Mouse (Mus musculus): ENCODE data around the gene Gm10961.

The Gm10961 gene

GRCm38 (mm10) chr3:107630682-107631522 is at the start of gene Gm10961:
Gene Gm10961, plus strand, starts transcription at chr3:107631322.
- in situ Hi-C loops (cut with MboI, MseI) = no loop called here

- in situ Hi-C loops (cut with MboI, MseI) = no loop called here
These were observed 48.8 kb upstream of the Gm10961 start for GRCm38 (mm10) chr3:107582130-107582874.

DNA sequence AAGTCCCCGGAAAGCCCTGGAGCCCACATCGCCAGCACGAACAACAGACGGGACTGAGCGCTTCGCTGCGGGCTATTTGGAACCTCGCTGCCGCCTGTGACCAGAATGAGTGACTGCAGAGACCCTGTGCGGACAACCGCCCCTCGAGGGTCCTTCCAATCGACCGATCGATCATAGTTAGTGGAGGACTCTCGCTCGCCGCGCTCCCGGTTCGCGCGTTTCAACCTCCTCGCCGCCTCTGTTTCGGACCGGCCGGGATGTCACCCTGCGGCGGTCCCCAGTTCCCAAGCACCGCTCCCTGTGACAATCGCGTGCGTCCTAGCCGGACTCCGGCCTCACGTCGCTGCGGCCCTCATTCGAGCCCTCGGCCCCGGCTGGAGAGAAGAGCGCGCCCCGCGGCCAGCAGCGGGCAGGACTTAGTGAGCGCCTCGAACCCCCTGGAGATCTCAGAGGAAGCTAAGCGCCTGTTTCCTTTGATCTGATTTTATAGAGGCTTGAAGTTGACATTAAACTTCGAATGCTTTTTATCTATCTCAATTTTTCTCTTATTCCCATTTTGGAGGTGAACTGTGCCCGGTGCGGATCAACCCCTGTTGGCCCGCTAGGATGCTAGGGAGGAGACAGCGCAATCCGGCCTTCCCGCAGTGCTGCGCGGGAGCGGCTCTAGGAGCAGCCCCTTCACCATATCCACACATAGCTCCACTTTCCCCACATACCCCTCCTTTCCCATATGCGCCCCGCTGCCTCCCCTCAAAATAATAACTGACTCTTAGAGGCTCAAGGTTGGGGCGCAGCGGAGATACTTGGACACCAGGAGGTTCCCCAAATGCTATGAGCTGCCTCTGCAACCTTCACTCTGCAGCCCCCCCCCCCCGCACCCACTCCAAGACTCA is 48.0 kb upstream of the Gm10961 start:
- in situ Hi-C loops (cut with MboI, MseI) = no loop called here

DNA sequence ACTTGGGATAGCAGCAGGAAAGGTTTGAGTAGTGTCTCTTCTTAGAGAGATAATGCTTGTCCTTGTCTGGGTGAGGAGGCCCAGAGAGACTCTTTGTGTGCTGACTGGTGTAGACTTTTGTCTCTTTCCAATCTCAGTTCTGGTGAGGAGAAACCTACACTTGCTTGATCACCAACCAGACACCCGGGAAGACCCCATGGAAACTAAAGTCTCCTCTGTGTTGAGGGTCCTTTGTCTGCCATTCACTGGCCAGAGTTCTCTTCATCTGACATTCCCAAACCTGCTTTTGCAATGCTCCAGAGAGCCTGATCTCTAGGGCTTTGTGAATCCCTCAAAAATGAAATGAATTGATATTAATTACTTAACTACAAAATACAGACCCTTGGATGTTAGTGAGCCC is 47.2 kb upstream of the Gm10961 start:
- in situ Hi-C loops (cut with MboI, MseI) = no loop called here

DNA sequence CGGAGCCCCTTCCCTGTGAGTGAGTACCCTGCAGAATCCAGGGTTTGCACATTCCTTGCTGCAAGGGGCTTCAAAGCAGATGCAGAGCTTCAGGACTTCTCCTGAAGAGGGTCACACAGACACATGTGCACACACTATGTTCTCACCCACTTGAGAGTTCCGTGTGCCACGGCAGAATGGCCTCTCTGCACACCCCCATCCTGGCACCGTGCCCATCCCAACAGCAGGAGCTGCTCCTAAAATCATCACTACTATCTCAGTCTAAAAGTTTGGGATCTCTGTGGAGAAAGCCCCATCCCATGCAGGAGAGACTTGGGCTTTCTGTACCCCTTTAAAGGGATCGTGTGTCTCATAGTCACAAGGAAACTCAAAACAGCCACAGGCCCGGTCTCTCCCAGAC is 44.6 kb upstream of the Gm10961 start:
- in situ Hi-C loops (cut with MboI, MseI) = no loop called here

GRCm38 (mm10) chr3:107591612-107592011 is 39.5 kb upstream of the Gm10961 start:
- in situ Hi-C loops (cut with MboI, MseI) = no loop called here

DNA sequence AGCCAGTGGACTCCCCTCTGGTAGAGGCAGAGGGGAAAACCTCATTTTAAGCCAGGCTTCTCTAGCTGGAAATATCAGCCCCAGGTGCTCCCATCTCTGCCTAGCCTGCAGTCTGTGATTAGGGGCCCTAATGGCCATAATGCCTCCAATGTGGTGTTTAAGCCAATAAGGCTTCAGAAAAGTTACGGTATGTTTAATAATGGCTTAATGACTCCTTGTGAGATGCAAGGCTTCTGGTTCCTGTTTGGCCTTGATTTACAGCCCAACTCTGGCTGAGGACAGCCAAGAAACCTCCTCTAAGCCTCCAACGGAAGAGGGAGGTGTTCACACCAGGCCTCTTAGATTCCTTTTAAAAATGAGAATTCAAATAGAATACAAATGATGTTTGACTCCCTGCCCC is 37.5 kb upstream of the Gm10961 start:
- in situ Hi-C loops (cut with MboI, MseI) = no loop called here

- in situ Hi-C loops (cut with MboI, MseI) = no loop called here
These were observed 36.4 kb upstream of the Gm10961 start, which contains the start of gene Alx3 for GRCm38 (mm10) chr3:107594662-107595263. Gene Alx3, plus strand, starts transcription at chr3:107595031.

- in situ Hi-C loops (cut with MboI, MseI) = no loop called here
These were observed 35.7 kb upstream of the Gm10961 start for GRCm38 (mm10) chr3:107595264-107595937.

DNA sequence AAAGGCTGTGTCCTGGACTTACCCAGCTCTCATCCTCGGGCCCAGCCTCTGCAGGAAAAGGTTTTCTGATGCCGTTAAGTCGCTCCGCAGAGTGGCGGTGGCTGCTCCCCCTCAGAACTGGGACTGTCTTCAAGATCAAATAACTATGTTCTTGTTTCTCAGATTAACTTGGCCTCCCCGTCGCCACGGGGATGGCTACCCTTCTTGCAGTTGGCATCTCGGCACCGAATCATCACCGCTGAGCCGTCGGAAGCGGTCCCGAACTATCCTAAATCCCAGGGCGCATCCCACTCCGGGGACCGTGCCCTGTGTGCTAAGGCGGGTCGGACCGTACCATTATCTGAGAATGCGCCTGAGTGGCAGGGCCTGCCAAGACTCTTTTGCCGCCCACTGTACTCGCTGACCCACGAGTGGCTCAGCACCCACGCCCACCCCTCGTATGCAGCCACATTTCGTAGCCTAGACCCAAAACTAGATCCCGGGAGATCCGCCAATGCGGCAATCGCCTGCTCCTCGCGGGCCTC is 35.1 kb upstream of the Gm10961 start:
- in situ Hi-C loops (cut with MboI, MseI) = no loop called here

- in situ Hi-C loops (cut with MboI, MseI) = no loop called here
These were observed 34.6 kb upstream of the Gm10961 start for GRCm38 (mm10) chr3:107596559-107596958.

DNA sequence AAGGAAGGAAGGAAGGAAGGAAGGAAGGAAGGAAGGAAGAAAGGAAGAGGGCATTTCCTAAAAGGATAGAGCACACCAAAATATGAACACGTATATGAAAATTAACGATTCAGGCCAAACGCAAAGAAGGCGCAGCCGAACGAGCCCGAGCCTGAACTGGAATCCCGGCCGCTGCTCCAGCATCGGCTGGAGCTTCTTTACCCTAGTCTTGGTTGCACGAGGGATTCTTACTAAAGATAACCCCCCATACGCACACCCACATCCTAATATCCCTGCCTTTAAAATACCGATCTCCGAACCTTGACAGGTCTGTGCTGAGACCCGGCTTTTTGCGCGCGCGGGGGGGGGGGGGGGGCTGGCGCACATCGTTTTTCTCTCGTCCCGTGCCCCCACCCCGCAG is 34.0 kb upstream of the Gm10961 start:
- in situ Hi-C loops (cut with MboI, MseI) = no loop called here

GRCm38 (mm10) chr3:107597586-107598389 is 33.3 kb upstream of the Gm10961 start:
- in situ Hi-C loops (cut with MboI, MseI) = no loop called here

DNA sequence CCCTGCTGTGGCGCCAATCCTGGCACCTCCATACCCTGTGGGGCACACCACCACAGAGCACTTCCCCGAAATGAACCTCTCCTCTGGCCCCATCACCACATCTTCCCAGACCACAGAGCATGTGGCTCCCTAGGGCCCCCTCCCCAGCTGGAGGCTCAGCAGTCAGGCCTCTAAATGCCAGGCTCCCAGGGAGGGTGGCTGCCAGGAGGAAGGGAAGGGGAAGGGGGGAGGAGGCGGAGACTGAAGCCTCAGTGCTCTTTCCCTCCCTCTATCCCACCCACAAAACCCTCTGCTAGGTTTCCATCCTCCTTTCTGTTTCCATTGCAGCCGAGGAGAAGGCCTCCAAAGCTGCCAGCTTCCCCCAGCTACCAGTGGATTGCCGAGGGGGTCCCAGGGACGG is 31.0 kb upstream of the Gm10961 start:
- in situ Hi-C loops (cut with MboI, MseI) = loop anchor here (10.0 kb wide), 1 partner anchor 745 kb away; no protein-coding TSS in a partner anchor

DNA sequence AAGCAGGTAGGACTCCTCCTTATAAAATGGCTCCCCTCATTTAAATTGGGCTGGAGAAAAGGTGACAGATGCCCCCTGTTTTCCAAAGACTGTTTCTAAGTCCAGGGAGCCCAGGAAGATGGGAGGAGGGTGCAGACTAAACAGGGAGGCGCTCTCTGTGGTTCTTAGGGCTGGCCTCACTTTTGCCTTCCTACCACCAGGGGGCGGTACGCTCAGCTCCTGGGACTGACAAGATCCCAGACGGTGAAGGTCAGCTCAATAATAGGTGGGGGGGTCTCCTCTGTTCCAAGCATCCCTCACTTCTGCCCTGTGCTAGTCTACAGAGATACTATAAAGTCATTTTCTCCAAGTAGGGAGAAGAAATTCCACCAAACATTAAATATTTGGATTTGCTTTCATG is 25.8 kb upstream of the Gm10961 start:
- in situ Hi-C loops (cut with MboI, MseI) = loop anchor here (10.0 kb wide), 1 partner anchor 739 kb away; no protein-coding TSS in a partner anchor

- in situ Hi-C loops (cut with MboI, MseI) = loop anchor here (10.0 kb wide), 1 partner anchor 738 kb away; no protein-coding TSS in a partner anchor
These were observed 23.9 kb upstream of the Gm10961 start for GRCm38 (mm10) chr3:107607221-107607620.

DNA sequence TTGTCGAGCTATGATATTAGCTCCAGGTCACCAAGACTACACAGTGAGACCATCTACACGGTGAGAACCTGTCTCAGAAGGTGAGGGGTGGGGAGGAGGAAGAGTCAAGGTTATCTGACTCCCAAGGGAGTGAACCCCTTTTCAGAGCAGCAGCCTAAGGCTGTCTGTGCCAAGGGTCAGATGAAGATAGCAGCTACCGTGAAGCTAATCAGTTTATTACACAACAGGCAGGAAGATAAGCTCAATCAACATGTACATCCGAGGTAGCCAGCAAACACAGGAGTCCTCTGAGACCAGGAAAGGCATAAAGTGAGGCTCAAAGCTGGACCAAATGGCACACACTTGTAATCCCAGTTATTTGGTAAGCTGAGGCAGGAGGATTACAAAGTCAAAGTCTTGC is 22.3 kb upstream of the Gm10961 start:
- in situ Hi-C loops (cut with MboI, MseI) = loop anchor here (10.0 kb wide), 1 partner anchor 736 kb away; no protein-coding TSS in a partner anchor

GRCm38 (mm10) chr3:107609376-107609775 is 21.7 kb upstream of the Gm10961 start:
- in situ Hi-C loops (cut with MboI, MseI) = loop anchor here (10.0 kb wide), 1 partner anchor 735 kb away; no protein-coding TSS in a partner anchor

DNA sequence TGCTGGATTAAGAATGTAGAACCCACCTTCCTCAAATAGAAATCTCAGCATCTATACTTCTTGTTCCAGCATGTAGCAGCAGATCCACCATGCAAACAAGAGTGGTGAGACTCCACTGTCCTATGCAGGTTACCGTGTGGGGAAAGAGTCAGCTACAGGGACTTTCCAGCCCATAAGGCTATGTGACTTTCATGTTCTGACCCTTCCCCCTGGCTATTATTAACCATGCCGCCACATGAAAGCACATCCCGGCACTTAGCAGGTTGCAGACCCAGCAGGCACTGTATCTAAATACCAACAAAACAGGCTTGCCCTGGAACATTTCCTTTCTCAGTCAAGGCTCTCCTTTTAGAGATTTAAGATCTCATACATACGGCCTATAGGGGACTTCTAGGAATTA is 19.7 kb upstream of the Gm10961 start:
- in situ Hi-C loops (cut with MboI, MseI) = no loop called here

Data from T-helper 1 cell (primary cell).